Comparison of ENCODE assay signal across 30 mouse cellular contexts in genomic region chr6:96648742-96649141, GRCm38 (mm10).
DNase-seq lines count a peak whose midpoint lies in the region; ATAC-seq and TF ChIP-seq lines count a peak whose summit lies in the region.
"Had no signal": no experiment of that assay in that cellular context is flagged by ENCODE, and none has a peak within 500 bp of the region (broad histone marks: within the 10 kb centered on the region; RNA-seq: fewer than 3 reads in every experiment).

No protein-coding gene starts in this region.

- no peaks in the 10 kb centered on the region for H3K79me2 ChIP-seq in CH12.LX (replicated peaks; ENCODE audit: control insufficient read depth, extremely low read depth, insufficient read depth, poor library complexity, severe bottlenecking)

- in situ Hi-C loops in CH12.LX (cut with MboI; ENCODE audit: low pct_ligation_motif_present, low pct_unique_long_range_greater_than_20kb, low sequenced_read_pairs), result no loop called here

- TF ChIP-seq EP300 in lung, postnatal 0 days (IDR thresholded peaks at IDR 0.05), result no peak
- TF ChIP-seq EP300 in CH12.LX (IDR thresholded peaks at IDR 0.05; ENCODE audit: low read length), result no peak

- TF ChIP-seq RAD21 in CH12.LX (IDR thresholded peaks at IDR 0.05; ENCODE audit: low read depth, low read length), result no peak

- H3K9me3 ChIP-seq in lung, postnatal 0 days (ENCODE audit: low read length), result no peaks in the 10 kb centered on the region
- peaks cover 4% of the 10 kb centered on the region for H3K9me3 ChIP-seq in CH12.LX (replicated peaks; ENCODE audit: low read length)
- no peaks in the 10 kb centered on the region for H3K9me3 ChIP-seq in embryonic facial prominence, embryonic 10.5 days
- H3K9me3 ChIP-seq: forebrain, embryonic 10.5 days; forebrain, embryonic 13.5 days; heart, embryonic 10.5 days; heart, embryonic 13.5 days had no signal

- no peak for DNase-seq in frontal cortex, postnatal 14 days (ENCODE audit: low spot score in 2 of 2)
- peak; percentile 18 for DNase-seq in lung, postnatal 0 days (ENCODE audit: low spot score)
- no peak for DNase-seq in lung, adult 18-20 months
- DNase-seq in CH12.LX (ENCODE audit: extremely low read depth), result peak; percentile 9
- DNase-seq in brain, adult 2 months (ENCODE audit: low read depth, low spot score), result peak; percentile 44
- no peak for DNase-seq in thymus, adult 2 months
- DNase-seq in embryonic facial prominence, embryonic 10.5 days (ENCODE audit: low spot score), result no peak
- DNase-seq: adrenal gland, adult 2 months; adrenal gland, postnatal 14 days; cerebellum, adult 11-12 months; cerebellum, adult 8-10 months; cerebellum, postnatal 10 days; cerebellum, postnatal 36 days; embryo, embryonic 11 days; gastrocnemius, postnatal 10 days; gastrocnemius, postnatal 36 days; heart, adult 2 months; heart, postnatal 14 days; heart, postnatal 4 days had no signal

- H3K4me3 ChIP-seq in lung, postnatal 0 days (ENCODE audit: low read depth, low read length), result no peak overlapping the region
- H3K4me3 ChIP-seq in CH12.LX (replicated peaks in 1 of 3; ENCODE audit: low read depth in 2 of 3, low read length in 2 of 3, poor library complexity in 1 of 3), result no peak overlapping the region
- no peak overlapping the region for H3K4me3 ChIP-seq in thymus, adult 2 months (ENCODE audit: control insufficient read depth, insufficient read depth, low read length)
- no peak overlapping the region for H3K4me3 ChIP-seq in embryonic facial prominence, embryonic 10.5 days
- H3K4me3 ChIP-seq: forebrain, embryonic 10.5 days; forebrain, embryonic 13.5 days; heart, adult 2 months; heart, embryonic 10.5 days; heart, embryonic 13.5 days had no signal

- TF ChIP-seq CTCF in lung, postnatal 0 days (IDR thresholded peaks at IDR 0.05), result no peak
- no peak for TF ChIP-seq CTCF in CH12.LX (conservative IDR thresholded peaks at IDR 0.05 in 1 of 2, IDR thresholded peaks at IDR 0.05 in 1 of 2; ENCODE audit: low read depth in 2 of 2, low read length in 2 of 2)
- no peak for TF ChIP-seq CTCF in thymus, adult 2 months (IDR thresholded peaks at IDR 0.05; ENCODE audit: borderline replicate concordance, control insufficient read depth, extremely low read depth, insufficient read depth, low read length, poor library complexity)

- H3K27me3 ChIP-seq in lung, postnatal 0 days (replicated peaks; ENCODE audit: insufficient read depth, low read length), result no peaks in the 10 kb centered on the region
- no peaks in the 10 kb centered on the region for H3K27me3 ChIP-seq in CH12.LX (replicated peaks)
- H3K27me3 ChIP-seq in thymus, adult 2 months (ENCODE audit: control insufficient read depth, insufficient read depth, low read length), result no peaks in the 10 kb centered on the region
- H3K27me3 ChIP-seq in embryonic facial prominence, embryonic 10.5 days (replicated peaks; ENCODE audit: low read depth, poor library complexity, severe bottlenecking), result no peaks in the 10 kb centered on the region
- H3K27me3 ChIP-seq: forebrain, embryonic 13.5 days; heart, embryonic 13.5 days had no signal

- WGBS in lung, postnatal 0 days, result 82% methylated on average over 2 of the region's 2 CpGs
- WGBS in thymus, adult 2 months, result 92% methylated on average over 2 of the region's 2 CpGs
- WGBS in embryonic facial prominence, embryonic 10.5 days, result 87% methylated on average over 2 of the region's 2 CpGs

- H3K4me1 ChIP-seq in lung, postnatal 0 days (ENCODE audit: insufficient read depth, low read depth, low read length), result no peaks in the 10 kb centered on the region
- 0 out of 4 replicates have a peak, but pooled peaks cover 0 to 7% of the 10 kb centered on the region in 2 experiments for H3K4me1 ChIP-seq in CH12.LX (ENCODE audit: control insufficient read depth in 1 of 2, insufficient read depth in 2 of 2)
- H3K4me1 ChIP-seq in thymus, adult 2 months (replicated peaks; ENCODE audit: control insufficient read depth, insufficient read depth, low read length), result no peaks in the 10 kb centered on the region
- no peaks in the 10 kb centered on the region for H3K4me1 ChIP-seq in embryonic facial prominence, embryonic 10.5 days
- H3K4me1 ChIP-seq: forebrain, embryonic 10.5 days; forebrain, embryonic 13.5 days; heart, embryonic 10.5 days; heart, embryonic 13.5 days had no signal

- no peak overlapping the region for H3K4me2 ChIP-seq in lung, postnatal 0 days (replicated peaks; ENCODE audit: low read depth, low read length)
- H3K4me2 ChIP-seq in CH12.LX (ENCODE audit: insufficient read depth, low read depth, poor library complexity, severe bottlenecking), result no peak overlapping the region
- H3K4me2 ChIP-seq: forebrain, embryonic 13.5 days; heart, embryonic 13.5 days; hindbrain, embryonic 14.5 days had no signal

- H3K27ac ChIP-seq in lung, postnatal 0 days (ENCODE audit: low read length), result no peak overlapping the region
- H3K27ac ChIP-seq in CH12.LX (ENCODE audit: insufficient read depth, low read depth), result no peak overlapping the region
- no peak overlapping the region for H3K27ac ChIP-seq in thymus, adult 2 months (ENCODE audit: control insufficient read depth, insufficient read depth, low read length)
- no peak overlapping the region for H3K27ac ChIP-seq in embryonic facial prominence, embryonic 10.5 days (replicated peaks)
- H3K27ac ChIP-seq: forebrain, embryonic 10.5 days; forebrain, embryonic 13.5 days; heart, adult 2 months; heart, embryonic 10.5 days; heart, embryonic 13.5 days; hindbrain, embryonic 14.5 days; hindbrain, postnatal 0 days had no signal

- TF ChIP-seq POLR2A in CH12.LX (IDR thresholded peaks at IDR 0.05; ENCODE audit: low read depth, low read length), result no peak
- no peak for TF ChIP-seq POLR2A in thymus, adult 2 months (IDR thresholded peaks at IDR 0.05; ENCODE audit: control insufficient read depth, extremely low read depth, insufficient read depth, low read length, poor library complexity)

- ATAC-seq in frontal cortex, adult (ENCODE audit: low TSS enrichment), result peak; percentile 86
- no peak for ATAC-seq in lung, postnatal 0 days
- ATAC-seq: CD4-positive, CD25-positive, alpha-beta regulatory T cell, adult 4 months; forebrain, embryonic 13.5 days; forebrain, embryonic 16.5 days; hindbrain, postnatal 0 days; inflammation-experienced regulatory T-cells, adult 6 months; Patski had no signal

- dilution Hi-C loops in CH12.LX (cut with MboI; ENCODE audit: extremely low pct_ligation_motif_present, extremely low pct_unique_long_range_greater_than_20kb, low sequenced_read_pairs), result no loop called here

- no peaks in the 10 kb centered on the region for H3K36me3 ChIP-seq in lung, postnatal 0 days (ENCODE audit: insufficient read depth, low read length)
- no peaks in the 10 kb centered on the region for H3K36me3 ChIP-seq in CH12.LX (replicated peaks in 1 of 2; ENCODE audit: control insufficient read depth in 1 of 2, insufficient read depth in 1 of 2, low read length in 1 of 2)
- H3K36me3 ChIP-seq in thymus, adult 2 months (ENCODE audit: control insufficient read depth, insufficient read depth, low read length), result no peaks in the 10 kb centered on the region
- H3K36me3 ChIP-seq in embryonic facial prominence, embryonic 10.5 days (replicated peaks), result no peaks in the 10 kb centered on the region
- H3K36me3 ChIP-seq: forebrain, embryonic 10.5 days; heart, embryonic 10.5 days; heart, embryonic 13.5 days had no signal

- H3K9ac ChIP-seq in lung, postnatal 0 days (replicated peaks; ENCODE audit: low read depth), result no peak overlapping the region
- H3K9ac ChIP-seq in CH12.LX (ENCODE audit: insufficient read depth, low read depth), result no peak overlapping the region
- H3K9ac ChIP-seq: forebrain, embryonic 13.5 days; heart, embryonic 13.5 days; hindbrain, embryonic 14.5 days had no signal

TF ChIP-seq in CH12.LX, 34 proteins besides CTCF, POLR2A, EP300 and RAD21:
- TF ChIP-seq ZC3H11A (IDR thresholded peaks at IDR 0.05; ENCODE audit: low read depth, low read length) (no peak), ZKSCAN1 (IDR thresholded peaks at IDR 0.05; ENCODE audit: borderline replicate concordance, low read depth, low read length) (no peak), CHD2 (IDR thresholded peaks at IDR 0.05; ENCODE audit: low read length) (no peak), SMC3 (IDR thresholded peaks at IDR 0.05; ENCODE audit: low read depth, low read length) (no peak), USF1 (IDR thresholded peaks at IDR 0.05; ENCODE audit: low read depth, low read length) (no peak)

Comparison
In these comparisons a context has a peak if more than half of its experiments do, and no peak if none do; other contexts are left out.
1. DNase-seq: peak in lung, postnatal 0 days (single experiment), CH12.LX (single experiment) and brain, adult 2 months (single experiment); none in frontal cortex, postnatal 14 days (0 of 2), lung, adult 18-20 months (0 of 2), thymus, adult 2 months (single experiment) and embryonic facial prominence, embryonic 10.5 days (single experiment).